Mouse (Mus musculus) forebrain, embryonic 14.5 days (tissue): ENCODE measurements around the gene Pax8. TPM values are rescaled to one million over a fixed set of nuclear protein-coding genes. Genes with fewer than 3 reads are reported as not detected.

ENCODE experiments used
- polyA plus RNA-seq: library from polyadenylated mRNA; unstranded; fragments of >200 nt; fragmentation: Nextera tagmentation; extraction: Ambion mirVana; gene quantifications from 2 replicates; pipeline ENCODE4 v1.2.1, GENCODE M21; 2014

Pax8 gene
- polyA plus RNA-seq, 1 experiment from 2014 or later: not detected

Other genes starting within 250 kb of the Pax8 start
- not detected in 2 replicates for gene Il1f5, start 198.6 kb downstream of the Pax8 start, polyA plus RNA-seq
- not detected in 2 replicates for gene Il1f10, start 184.4 kb downstream of the Pax8 start, polyA plus RNA-seq
- gene Il1rn, start 138.7 kb downstream of the Pax8 start, polyA plus RNA-seq: 0.09 TPM in 1 of 2 replicates, not detected in the other
- gene Psd4, start 108.0 kb downstream of the Pax8 start, polyA plus RNA-seq: 0.39 and 0.84 TPM in 2 replicates